8 mouse cellular contexts compared by ENCODE assay signal in genomic region chr1:128416584-128417532, GRCm38 (mm10). TPM values are rescaled to one million over a fixed set of nuclear protein-coding genes. Genes with fewer than 3 reads are reported as not detected.
A peak's percentile ranks its signal among the peaks of the same experiment; 100 is the strongest.
DNase-seq lines count a peak whose midpoint lies in the region; ATAC-seq lines count a peak whose summit lies in the region.

Gene Dars (minus strand): TSS chr1:128417368.

- peak; percentile 95 for DNase-seq in Muller cell, postnatal 12 days (ENCODE audit: inconsistent ontology term)
- DNase-seq in cerebellum, adult 9-11 months: peak; percentile 91
- DNase-seq in frontal cortex, postnatal 10 days (ENCODE audit: low spot score in 2 of 2): peak; percentile 90
- DNase-seq in layer of hippocampus, postnatal 14 days (ENCODE audit: low spot score in 2 of 2): peak; percentile 89 to 90
- DNase-seq in lung, postnatal 14 days: peak; percentile 95
- DNase-seq in retina, adult 2 months (ENCODE audit: low read depth, low spot score): peak; percentile 86
- DNase-seq in thymus, postnatal 36 days: peak; percentile 93 to 96

- ATAC-seq in hindbrain, embryonic 12.5 days (ENCODE audit: low FRiP score): peak; percentile 92

- H3K36me3 ChIP-seq in hindbrain, embryonic 12.5 days: peaks cover 15% of the 10 kb centered on the region; the same call in 1 of the 2 replicates

- H3K4me3 ChIP-seq in hindbrain, embryonic 12.5 days: peak within 1 kb of the TSS; percentile 85

- H3K4me2 ChIP-seq in hindbrain, embryonic 12.5 days (replicated peaks): peak within 1 kb of the TSS; percentile 71

- H3K4me1 ChIP-seq in hindbrain, embryonic 12.5 days: 0 out of 2 replicates have a peak, but pooled peaks cover 2% of the 10 kb centered on the region

- H3K27me3 ChIP-seq in hindbrain, embryonic 12.5 days: no peaks in the 10 kb centered on the region

- H3K9ac ChIP-seq in hindbrain, embryonic 12.5 days: peak within 1 kb of the TSS; percentile 96

- peak within 1 kb of the TSS; percentile 94 for H3K27ac ChIP-seq in hindbrain, embryonic 12.5 days

- under 1% methylated on average over 66 of the region's 68 CpGs for WGBS in hindbrain, embryonic 12.5 days

- H3K9me3 ChIP-seq in hindbrain, embryonic 12.5 days (replicated peaks): no peaks in the 10 kb centered on the region

RNA-seq across cellular contexts. Expression of gene Dars, which starts in this region (rescaled TPM):
- polyA plus RNA-seq in hindbrain, embryonic 12.5 days (2016; fragmentation: Nextera tagmentation; extraction: Ambion mirVana): 184 and 188 TPM in 2 replicates
- total RNA-seq in layer of hippocampus, postnatal 14 days (2021): 10 to 100 TPM; 68.9 to 71.2 TPM

Comparison
In these comparisons a context has a peak if more than half of its experiments do, and no peak if none do; other contexts are left out.
1. Peak in every context shown above with its lines: DNase-seq, ATAC-seq, H3K4me3 ChIP-seq and H3K27ac ChIP-seq.